Mouse (Mus musculus): ENCODE data around the gene 5031410I06Rik.
"Not testable (repeated sequence)": the region's sequence is repeated elsewhere in the genome, so short reads cannot be mapped to it uniquely, and the experiment has no call there.

The 5031410I06Rik gene

DNA sequence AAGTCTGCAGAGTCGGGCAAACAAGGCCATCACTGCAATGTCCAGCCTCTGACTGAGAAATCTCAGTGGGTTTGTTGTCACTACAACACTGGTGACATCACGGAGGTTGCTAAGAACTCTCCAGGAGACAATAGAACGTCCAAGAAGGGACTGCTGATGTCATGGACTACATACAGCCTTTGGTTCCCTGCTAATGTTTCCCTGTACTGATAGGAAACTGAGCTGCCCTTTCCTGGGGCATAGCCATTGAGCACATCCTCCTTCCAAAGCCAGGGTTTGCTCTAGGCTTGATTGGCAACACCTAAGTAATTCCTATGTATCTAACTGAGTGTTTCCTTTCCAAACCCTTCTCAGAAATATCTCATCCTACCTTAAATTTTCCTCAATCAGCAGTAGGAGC, at the start of gene 5031410I06Rik:
TSS of gene 5031410I06Rik (minus strand) at position 101 of the 400 bp plus-strand sequence.
- DNase-seq (ENCODE audit: extremely low read depth, insufficient read length, low spot score): not testable (repeated sequence)

DNA sequence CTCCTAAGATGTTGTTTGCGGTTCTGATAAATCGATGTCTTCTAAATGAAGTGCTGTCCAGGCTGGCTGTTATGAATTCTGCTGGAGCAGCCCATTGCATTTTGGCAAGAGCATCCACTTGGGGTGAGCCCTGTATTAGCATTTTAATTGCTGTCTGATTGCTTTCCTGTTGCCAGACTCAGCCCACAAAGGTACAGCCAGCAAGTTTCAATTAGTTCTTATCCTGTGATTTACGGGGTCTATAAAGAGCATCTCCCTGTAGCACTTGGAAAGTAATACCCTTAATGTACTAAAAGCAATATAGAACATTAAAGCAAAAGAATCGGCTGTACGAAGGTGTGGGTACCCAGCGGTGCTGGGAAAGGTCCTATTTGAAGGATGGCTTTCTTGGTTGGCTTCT, 37.7 kb upstream of the 5031410I06Rik start:
- no peak for DNase-seq (ENCODE audit: extremely low read depth, insufficient read length, low spot score)

DNA sequence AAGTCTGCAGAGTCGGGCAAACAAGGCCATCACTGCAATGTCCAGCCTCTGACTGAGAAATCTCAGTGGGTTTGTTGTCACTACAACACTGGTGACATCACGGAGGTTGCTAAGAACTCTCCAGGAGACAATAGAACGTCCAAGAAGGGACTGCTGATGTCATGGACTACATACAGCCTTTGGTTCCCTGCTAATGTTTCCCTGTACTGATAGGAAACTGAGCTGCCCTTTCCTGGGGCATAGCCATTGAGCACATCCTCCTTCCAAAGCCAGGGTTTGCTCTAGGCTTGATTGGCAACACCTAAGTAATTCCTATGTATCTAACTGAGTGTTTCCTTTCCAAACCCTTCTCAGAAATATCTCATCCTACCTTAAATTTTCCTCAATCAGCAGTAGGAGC, 16.2 kb upstream of the 5031410I06Rik start, which contains the start of gene Gm10220:
TSS of gene Gm10220 (minus strand) at position 101 of the 400 bp plus-strand sequence.
- DNase-seq (ENCODE audit: extremely low read depth, insufficient read length, low spot score): not testable (repeated sequence)

DNA sequence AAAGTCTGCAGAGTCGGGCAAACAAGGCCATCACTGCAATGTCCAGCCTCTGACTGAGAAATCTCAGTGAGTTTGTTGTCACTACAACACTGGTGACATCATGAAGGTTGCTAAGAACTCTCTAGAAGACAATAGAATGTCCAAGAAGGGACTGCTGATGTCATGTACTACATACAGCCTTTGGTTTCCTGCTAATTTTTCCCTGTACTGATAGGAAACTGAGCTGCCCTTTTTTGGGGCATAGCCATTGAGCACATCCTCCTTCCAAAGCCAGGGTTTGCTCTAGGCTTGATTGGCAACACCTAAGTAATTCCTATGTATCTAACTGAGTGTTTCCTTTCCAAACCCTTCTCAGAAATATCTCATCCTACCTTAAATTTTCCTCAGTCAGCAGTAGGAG, 16.0 kb downstream of the 5031410I06Rik start, which contains the start of gene Gm10471:
TSS of gene Gm10471 (minus strand) at position 101 of the 400 bp plus-strand sequence.
- not testable (repeated sequence) for DNase-seq (ENCODE audit: extremely low read depth, insufficient read length, low spot score)

DNA sequence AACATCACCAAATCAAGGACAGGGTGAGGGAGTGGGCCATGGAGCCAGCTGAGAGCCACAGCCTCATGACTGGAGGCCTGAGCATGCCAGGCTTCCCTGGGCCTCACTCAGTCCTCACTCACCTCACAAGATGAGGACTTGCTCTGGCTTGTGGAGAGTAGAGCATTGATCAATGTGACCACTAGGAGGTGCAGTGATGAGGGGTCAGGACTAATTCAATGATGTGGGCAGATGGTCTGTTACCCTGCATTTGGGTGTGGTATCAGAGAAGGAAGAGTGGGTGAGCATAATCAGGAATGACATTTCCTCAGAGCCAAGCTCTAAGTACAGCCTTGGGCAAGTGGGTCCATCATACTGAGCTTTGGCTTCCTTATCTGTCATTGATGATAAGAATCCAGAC, 26.1 kb downstream of the 5031410I06Rik start:
- not testable (repeated sequence) for DNase-seq (ENCODE audit: extremely low read depth, insufficient read length, low spot score)

DNA sequence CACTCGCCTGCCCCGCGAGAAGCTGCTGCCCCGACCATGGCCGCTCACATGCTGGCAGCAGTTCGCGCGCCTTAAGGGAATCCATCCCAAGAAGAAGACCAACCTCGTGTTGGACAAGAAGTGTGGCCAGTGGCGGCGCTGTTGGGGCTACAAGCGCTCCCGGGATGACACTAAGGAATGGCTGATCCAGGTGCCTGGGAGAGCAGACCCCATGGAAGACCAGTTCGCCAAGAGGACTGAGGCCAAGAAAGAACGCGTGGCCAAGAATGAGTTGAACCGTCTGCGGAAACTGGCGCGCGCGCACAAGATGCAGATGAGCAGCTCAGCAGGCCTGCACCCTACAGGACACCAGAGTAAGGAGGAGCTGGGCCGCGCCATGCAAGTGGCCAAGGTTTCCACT, 34.4 kb downstream of the 5031410I06Rik start:
- DNase-seq (ENCODE audit: extremely low read depth, insufficient read length, low spot score): no peak

DNA sequence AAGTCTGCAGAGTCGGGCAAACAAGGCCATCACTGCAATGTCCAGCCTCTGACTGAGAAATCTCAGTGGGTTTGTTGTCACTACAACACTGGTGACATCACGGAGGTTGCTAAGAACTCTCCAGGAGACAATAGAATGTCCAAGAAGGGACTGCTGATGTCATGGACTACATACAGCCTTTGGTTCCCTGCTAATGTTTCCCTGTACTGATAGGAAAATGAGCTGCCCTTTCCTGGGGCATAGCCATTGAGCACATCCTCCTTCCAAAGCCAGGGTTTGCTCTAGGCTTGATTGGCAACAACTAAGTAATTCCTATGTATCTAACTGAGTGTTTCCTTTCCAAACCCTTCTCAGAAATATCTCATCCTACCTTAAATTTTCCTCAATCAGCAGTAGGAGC, 46.7 kb downstream of the 5031410I06Rik start, which contains the start of gene Gm7347:
TSS of gene Gm7347 (minus strand) at position 101 of the 400 bp plus-strand sequence.
- not testable (repeated sequence) for DNase-seq (ENCODE audit: extremely low read depth, insufficient read length, low spot score)

Measured in 3134 (cell line).